Mouse (Mus musculus) embryo, embryonic 9.5 days (tissue): ENCODE measurements around the gene Rbp7.
A peak's percentile ranks its signal among the peaks of the same experiment; 100 is the strongest.

Experiments
- DNase-seq: peaks from one replicate; pipeline ENCODE4 v3.0.0-alpha.2; 2017; ENCODE audit errors: extremely low spot score

The Rbp7 gene

GRCm38 (mm10) chr4:149407461-149407860 is 47.3 kb downstream of the Rbp7 start:
- DNase-seq, result no peak

GRCm38 (mm10) chr4:149405713-149406443 is 48.9 kb downstream of the Rbp7 start:
- DNase-seq, result no peak

GRCm38 (mm10) chr4:149404640-149405465 is 49.9 kb downstream of the Rbp7 start:
- no peak for DNase-seq

GRCm38 (mm10) chr4:149403037-149403436 is 51.7 kb downstream of the Rbp7 start:
- DNase-seq, result peak; percentile 29

GRCm38 (mm10) chr4:149401591-149401982 is 53.2 kb downstream of the Rbp7 start:
- DNase-seq, result no peak

- DNase-seq, result no peak
Measured at GRCm38 (mm10) chr4:149400878-149401590, 53.7 kb downstream of the Rbp7 start.
